Mouse (Mus musculus) heart, embryonic 12.5 days (tissue): ENCODE results near the gene Pcsk2. TPM values are rescaled to one million over a fixed set of nuclear protein-coding genes. Genes with fewer than 3 reads are reported as not detected.

Experiments used
- ATAC-seq: fragments of 200-750 bp; cut with Nextera tagmentation; 2 replicates; pipeline ENCODE4 v1.8.0; 2017; ENCODE audit warnings: moderate TSS enrichment, moderate library complexity; ENCODE audit not compliant: insufficient number of reproducible peaks, low FRiP score
- H3K27ac ChIP-seq: fragments of 300-500 bp; sonication (generic); 2 replicates; pipeline ENCODE4 v1.5.1; 2016; ENCODE audit warnings: mild to moderate bottlenecking, moderate library complexity; ENCODE audit not compliant: poor library complexity, severe bottlenecking
- H3K27me3 ChIP-seq: fragments of 300-500 bp; sonication (generic); replicated peaks from 2 replicates; pipeline ENCODE4 v1.6.1; 2016; ENCODE audit warnings: mild to moderate bottlenecking, moderate library complexity
- H3K36me3 ChIP-seq: fragments of 300-500 bp; sonication (generic); 2 replicates; pipeline ENCODE4 v1.6.1; 2016; ENCODE audit warnings: mild to moderate bottlenecking, moderate library complexity
- H3K4me1 ChIP-seq: fragments of 300-500 bp; sonication (generic); replicated peaks from 2 replicates; pipeline ENCODE4 v1.6.1; 2016; ENCODE audit warnings: mild to moderate bottlenecking
- H3K4me2 ChIP-seq: fragments of 300-500 bp; sonication (generic); 2 replicates; pipeline ENCODE4 v1.6.1; 2016; ENCODE audit warnings: mild to moderate bottlenecking, moderate library complexity
- H3K4me3 ChIP-seq: fragments of 300-500 bp; sonication (generic); 2 replicates; pipeline ENCODE4 v1.5.1; 2016; ENCODE audit warnings: mild to moderate bottlenecking
- H3K9ac ChIP-seq: fragments of 300-500 bp; sonication (generic); 2 replicates; pipeline ENCODE4 v1.6.1; 2016; ENCODE audit warnings: mild to moderate bottlenecking, moderate library complexity
- H3K9me3 ChIP-seq: fragments of 300-500 bp; sonication (generic); replicated peaks from 2 replicates; pipeline ENCODE4 v1.6.1; 2016; ENCODE audit warnings: mild to moderate bottlenecking, moderate library complexity
- WGBS: fragments of 180-500 bp; shearing (Covaris S2); methylation state at CpG from one replicate; pipeline ENCODE4 v1.1.7; 2016; 5-methylcytosine and 5-hydroxymethylcytosine counted together
- polyA plus RNA-seq: library from polyadenylated mRNA; unstranded; fragments of >200 nt; fragmentation: Nextera tagmentation; extraction: Ambion mirVana; gene quantifications from 2 replicates; pipeline ENCODE4 v1.2.1, GENCODE M21; 2016

Pcsk2 gene
- polyA plus RNA-seq = 0.09 TPM in 1 of 2 replicates, not detected in the other

GRCm38 (mm10) chr2:143545758-143546246 lies at the start of gene Pcsk2:
TSS of gene Pcsk2 (plus strand) at chr2:143546156.
- Histone ChIP-seq H3K4me3 (peak within 1 kb of the TSS; percentile 50), H3K27me3 (peaks cover 67% of the 10 kb centered on the region), H3K27ac (no peak within 1 kb of the TSS), H3K36me3 (no peaks in the 10 kb centered on the region), H3K4me2 (peak within 1 kb of the TSS; percentile 87), H3K4me1 (peaks cover 13% of the 10 kb centered on the region), H3K9me3 (no peaks in the 10 kb centered on the region), H3K9ac (peak within 1 kb of the TSS; percentile 26; the same call in 1 of the 2 replicates)
- WGBS = under 1% methylated on average over 36 of the region's 51 CpGs
- ATAC-seq = peak; percentile 36; the same call in 1 of the 2 replicates

GRCm38 (mm10) chr2:143500845-143501244 lies 45.1 kb upstream of the Pcsk2 start:
- 87% methylated on average over 9 of the region's 9 CpGs for WGBS
- H3K9me3 ChIP-seq = no peaks in the 10 kb centered on the region
- no peak for ATAC-seq
- H3K9ac ChIP-seq = no peak overlapping the region
- H3K4me1 ChIP-seq = no peaks in the 10 kb centered on the region
- no peaks in the 10 kb centered on the region for H3K27me3 ChIP-seq
- H3K27ac ChIP-seq = no peak overlapping the region
- H3K4me2 ChIP-seq = no peak overlapping the region
- H3K4me3 ChIP-seq = no peak overlapping the region
- H3K36me3 ChIP-seq = no peaks in the 10 kb centered on the region

GRCm38 (mm10) chr2:143501760-143502159 lies 44.2 kb upstream of the Pcsk2 start:
- no peak overlapping the region for H3K27ac ChIP-seq
- no peak for ATAC-seq
- H3K4me2 ChIP-seq = no peak overlapping the region
- H3K9me3 ChIP-seq = no peaks in the 10 kb centered on the region
- H3K36me3 ChIP-seq = no peaks in the 10 kb centered on the region
- no peak overlapping the region for H3K4me3 ChIP-seq
- H3K9ac ChIP-seq = no peak overlapping the region
- no peaks in the 10 kb centered on the region for H3K27me3 ChIP-seq
- H3K4me1 ChIP-seq = no peaks in the 10 kb centered on the region
- 64% methylated on average over 5 of the region's 5 CpGs for WGBS

GRCm38 (mm10) chr2:143502203-143502602 lies 43.8 kb upstream of the Pcsk2 start:
- Histone ChIP-seq H3K9ac (no peak overlapping the region), H3K4me2 (no peak overlapping the region), H3K27me3 (no peaks in the 10 kb centered on the region), H3K4me1 (no peaks in the 10 kb centered on the region), H3K27ac (no peak overlapping the region), H3K4me3 (no peak overlapping the region), H3K9me3 (no peaks in the 10 kb centered on the region), H3K36me3 (no peaks in the 10 kb centered on the region)
- 83% methylated on average over 3 of the region's 3 CpGs for WGBS
- no peak for ATAC-seq

GRCm38 (mm10) chr2:143536485-143536884 lies 9.5 kb upstream of the Pcsk2 start:
- no peak overlapping the region for H3K4me3 ChIP-seq
- no peaks in the 10 kb centered on the region for H3K9me3 ChIP-seq
- H3K4me1 ChIP-seq = no peaks in the 10 kb centered on the region
- no peak for ATAC-seq
- 10% methylated on average over 3 of the region's 3 CpGs for WGBS
- H3K36me3 ChIP-seq = no peaks in the 10 kb centered on the region
- no peak overlapping the region for H3K4me2 ChIP-seq
- H3K9ac ChIP-seq = no peak overlapping the region
- H3K27me3 ChIP-seq = peaks cover under 1% of the 10 kb centered on the region; the same call in 1 of the 2 replicates
- H3K27ac ChIP-seq = no peak overlapping the region

GRCm38 (mm10) chr2:143545299-143545751 lies 631 bp upstream of the Pcsk2 start:
- H3K9me3 ChIP-seq = no peaks in the 10 kb centered on the region
- no peak overlapping the region for H3K27ac ChIP-seq
- H3K27me3 ChIP-seq = peaks cover 67% of the 10 kb centered on the region
- peak overlapping the region; percentile 87 for H3K4me2 ChIP-seq
- no peak for ATAC-seq
- no peaks in the 10 kb centered on the region for H3K36me3 ChIP-seq
- H3K9ac ChIP-seq = peak overlapping the region; percentile 26; the same call in 1 of the 2 replicates
- under 1% methylated on average over 7 of the region's 7 CpGs for WGBS
- peaks cover 13% of the 10 kb centered on the region for H3K4me1 ChIP-seq
- H3K4me3 ChIP-seq = peak overlapping the region; percentile 50

- H3K27me3 ChIP-seq = peaks cover 69% of the 10 kb centered on the region
- H3K27ac ChIP-seq = no peak overlapping the region
- ATAC-seq = no peak
- no peaks in the 10 kb centered on the region for H3K9me3 ChIP-seq
- WGBS = 2% methylated on average over 33 of the region's 33 CpGs
- H3K4me1 ChIP-seq = peaks cover 13% of the 10 kb centered on the region
- peak overlapping the region; percentile 87 for H3K4me2 ChIP-seq
- H3K36me3 ChIP-seq = no peaks in the 10 kb centered on the region
- H3K4me3 ChIP-seq = peak overlapping the region; percentile 50; the same call in 1 of the 2 replicates
- no peak overlapping the region for H3K9ac ChIP-seq
These were observed 656 bp downstream of the Pcsk2 start for GRCm38 (mm10) chr2:143546412-143547211.

GRCm38 (mm10) chr2:143547251-143548090 lies 1.5 kb downstream of the Pcsk2 start:
- 2% methylated on average over 32 of the region's 32 CpGs for WGBS
- Histone ChIP-seq H3K36me3 (no peaks in the 10 kb centered on the region), H3K9ac (no peak overlapping the region), H3K27ac (no peak overlapping the region), H3K4me2 (no peak overlapping the region), H3K27me3 (peaks cover 67% of the 10 kb centered on the region), H3K4me1 (peaks cover 13% of the 10 kb centered on the region), H3K4me3 (no peak overlapping the region), H3K9me3 (no peaks in the 10 kb centered on the region)
- no peak for ATAC-seq

GRCm38 (mm10) chr2:143560384-143560783 lies 14.4 kb downstream of the Pcsk2 start:
- Histone ChIP-seq H3K9me3 (no peaks in the 10 kb centered on the region), H3K9ac (no peak overlapping the region), H3K27me3 (no peaks in the 10 kb centered on the region), H3K27ac (no peak overlapping the region), H3K4me3 (no peak overlapping the region), H3K36me3 (no peaks in the 10 kb centered on the region), H3K4me2 (no peak overlapping the region), H3K4me1 (no peaks in the 10 kb centered on the region)
- ATAC-seq = no peak
- 67% methylated on average over 4 of the region's 4 CpGs for WGBS

- no peaks in the 10 kb centered on the region for H3K4me1 ChIP-seq
- no peak overlapping the region for H3K9ac ChIP-seq
- H3K27me3 ChIP-seq = no peaks in the 10 kb centered on the region
- ATAC-seq = no peak
- no peak overlapping the region for H3K4me3 ChIP-seq
- no peaks in the 10 kb centered on the region for H3K36me3 ChIP-seq
- no peak overlapping the region for H3K27ac ChIP-seq
- H3K4me2 ChIP-seq = no peak overlapping the region
- WGBS = 64% methylated on average over 2 of the region's 2 CpGs
- H3K9me3 ChIP-seq = no peaks in the 10 kb centered on the region
These were observed 19.1 kb downstream of the Pcsk2 start for GRCm38 (mm10) chr2:143565062-143565461.

GRCm38 (mm10) chr2:143565961-143566360 lies 20.0 kb downstream of the Pcsk2 start:
- H3K9me3 ChIP-seq = no peaks in the 10 kb centered on the region
- no peaks in the 10 kb centered on the region for H3K4me1 ChIP-seq
- H3K36me3 ChIP-seq = no peaks in the 10 kb centered on the region
- no peaks in the 10 kb centered on the region for H3K27me3 ChIP-seq
- H3K4me2 ChIP-seq = no peak overlapping the region
- no peak overlapping the region for H3K9ac ChIP-seq
- H3K4me3 ChIP-seq = no peak overlapping the region
- 87% methylated on average over 6 of the region's 6 CpGs for WGBS
- H3K27ac ChIP-seq = no peak overlapping the region
- no peak for ATAC-seq
